Mouse (Mus musculus): ENCODE measurements around the gene Slc2a4.

- TF ChIP-seq CTCF (IDR thresholded peaks at IDR 0.05; ENCODE audit: borderline replicate concordance, insufficient read depth, low read length) (no peak), POLR2A (IDR thresholded peaks at IDR 0.05; ENCODE audit: low read depth, low read length) (no peak)
Observed at GRCm38 (mm10) chr11:69989949-69990348, 42.0 kb upstream of the Slc2a4 start.

Data from embryonic fibroblast, embryonic 13.5 days (primary cell).